Mouse (Mus musculus) left cerebral cortex, adult 9 months (tissue): ENCODE data around the gene Adgrf1.

Experiments used
- DNase-seq, 2 experiments: peaks; one replicate each; pipeline ENCODE4 v3.0.0; 2022; ENCODE audit warnings: low spot score in 2 of 2

Gene Adgrf1

DNA sequence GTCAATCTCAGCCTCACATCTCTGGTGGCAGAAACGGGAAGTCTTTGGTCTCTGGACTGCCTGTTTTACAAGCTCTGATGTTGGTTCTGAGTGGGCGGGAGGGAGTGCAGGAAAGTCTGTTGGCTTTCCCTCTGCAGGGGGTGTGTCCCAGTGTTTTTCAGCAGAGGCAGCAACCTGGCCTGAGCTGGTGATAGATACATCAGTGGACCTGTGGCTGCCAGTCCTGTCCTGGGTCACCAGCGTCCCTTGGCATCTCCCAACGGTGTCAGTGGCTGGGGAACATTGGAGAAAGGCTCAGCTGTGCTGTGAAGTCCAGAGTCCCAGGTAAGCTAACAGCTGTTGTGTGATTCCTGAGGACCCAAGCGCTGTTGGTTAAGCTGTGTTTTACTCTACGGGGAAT, at the start of gene Adgrf1:
TSS of gene Adgrf1 (plus strand) at position 169 of the 400 bp plus-strand sequence.
- DNase-seq, result no peak

DNA sequence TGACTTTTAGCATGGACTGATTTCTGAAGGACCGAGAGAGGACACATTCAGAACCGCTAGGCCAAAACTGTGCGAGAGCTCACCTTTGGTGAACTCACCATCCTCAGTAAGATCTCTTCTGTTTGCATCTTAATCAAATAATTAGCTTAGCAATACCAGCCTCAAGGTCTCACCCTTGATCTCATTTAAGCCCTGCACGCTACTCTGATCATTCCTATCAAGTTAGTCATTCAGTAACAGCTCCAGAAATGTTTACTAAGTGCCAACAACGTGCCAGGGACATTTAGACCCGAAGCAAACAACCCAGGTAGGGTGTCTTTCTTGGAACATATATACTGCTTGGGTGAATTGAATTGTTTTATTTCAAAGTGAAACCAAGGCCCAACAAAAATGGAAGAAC, 44.0 kb upstream of the Adgrf1 start:
- no peak for DNase-seq

DNA sequence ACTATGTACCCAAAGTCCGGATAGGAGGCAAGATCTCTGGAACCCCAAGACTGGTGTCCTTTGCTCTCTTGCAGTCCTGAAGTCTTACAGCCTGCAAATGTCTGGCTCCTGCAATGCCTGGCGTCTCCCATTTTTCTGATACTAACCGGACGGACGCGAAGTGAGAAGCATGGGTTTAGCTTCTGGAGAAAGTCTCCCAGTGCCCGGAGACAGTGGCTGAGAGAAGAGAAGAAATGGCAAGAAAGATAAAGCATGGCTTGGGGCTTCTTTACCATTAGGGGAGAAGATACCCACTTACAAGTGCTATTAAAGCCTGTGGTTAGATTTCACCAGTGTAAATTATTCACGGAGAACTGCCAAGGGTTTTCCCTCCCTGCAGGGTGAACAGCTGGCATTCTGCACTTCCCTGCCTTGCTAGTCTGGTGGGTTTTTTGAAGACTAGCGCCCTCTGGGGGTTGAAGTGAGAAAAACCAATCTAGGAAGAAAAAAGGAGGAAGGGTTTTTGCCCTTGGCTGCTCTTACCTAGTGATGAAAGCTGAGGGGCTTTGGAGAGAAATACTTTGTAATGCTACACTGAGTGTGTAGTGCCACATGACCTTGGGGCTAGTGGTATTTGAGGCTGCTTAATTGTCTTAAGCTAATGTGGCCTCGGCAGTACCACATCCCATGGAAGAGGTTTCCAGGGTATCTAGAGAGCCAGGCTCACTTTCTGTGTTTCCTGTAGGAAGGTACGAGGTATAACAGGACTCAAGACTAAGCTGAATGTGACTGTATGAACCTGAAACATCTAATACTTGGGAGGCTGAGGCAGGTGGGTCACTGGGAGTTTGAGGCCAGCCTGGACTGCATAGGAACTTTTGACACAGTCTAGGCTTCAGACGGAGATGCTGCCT, 40.3 kb upstream of the Adgrf1 start:
- peak; percentile 42 to 78 for DNase-seq

DNA sequence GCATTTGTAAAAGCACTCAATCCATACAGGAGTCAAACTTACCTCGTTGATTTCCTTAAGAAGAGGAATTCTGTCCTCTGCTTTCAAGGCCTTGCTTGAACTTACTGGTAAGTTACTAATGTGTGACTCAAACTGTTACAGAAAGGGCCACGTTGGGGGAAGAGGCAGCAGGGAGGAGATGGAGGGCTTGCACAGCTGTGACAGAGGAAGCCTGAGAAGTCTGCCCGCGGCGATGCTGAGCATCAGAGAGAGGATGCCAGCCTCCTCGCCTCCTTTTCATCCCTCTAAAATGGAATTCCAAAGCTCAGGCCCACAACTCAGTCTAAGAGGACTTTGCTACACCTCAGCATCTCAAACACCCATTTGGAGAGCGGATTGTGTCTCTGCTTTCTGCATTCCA, 39.3 kb upstream of the Adgrf1 start:
- no peak for DNase-seq

DNA sequence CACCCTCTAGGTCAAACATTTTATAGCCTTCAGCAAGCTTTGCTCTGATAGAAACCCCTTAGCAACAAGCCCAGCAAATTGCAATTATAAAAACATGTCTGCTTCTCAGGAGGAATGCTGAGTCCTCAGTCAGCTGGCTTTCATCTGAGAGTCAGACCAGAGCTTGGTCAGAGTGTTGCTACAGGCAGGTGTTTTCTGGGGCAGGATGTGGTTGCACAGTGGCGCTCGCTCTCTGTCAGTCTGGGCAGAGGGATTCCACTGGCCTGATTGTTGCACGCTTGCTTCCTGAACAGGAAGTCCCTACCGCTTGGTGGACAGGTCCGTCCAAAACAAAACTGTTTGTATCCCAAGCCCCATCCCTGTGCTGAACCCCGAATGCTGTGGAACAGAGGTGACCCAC, 37.4 kb upstream of the Adgrf1 start:
- DNase-seq, result no peak

DNA sequence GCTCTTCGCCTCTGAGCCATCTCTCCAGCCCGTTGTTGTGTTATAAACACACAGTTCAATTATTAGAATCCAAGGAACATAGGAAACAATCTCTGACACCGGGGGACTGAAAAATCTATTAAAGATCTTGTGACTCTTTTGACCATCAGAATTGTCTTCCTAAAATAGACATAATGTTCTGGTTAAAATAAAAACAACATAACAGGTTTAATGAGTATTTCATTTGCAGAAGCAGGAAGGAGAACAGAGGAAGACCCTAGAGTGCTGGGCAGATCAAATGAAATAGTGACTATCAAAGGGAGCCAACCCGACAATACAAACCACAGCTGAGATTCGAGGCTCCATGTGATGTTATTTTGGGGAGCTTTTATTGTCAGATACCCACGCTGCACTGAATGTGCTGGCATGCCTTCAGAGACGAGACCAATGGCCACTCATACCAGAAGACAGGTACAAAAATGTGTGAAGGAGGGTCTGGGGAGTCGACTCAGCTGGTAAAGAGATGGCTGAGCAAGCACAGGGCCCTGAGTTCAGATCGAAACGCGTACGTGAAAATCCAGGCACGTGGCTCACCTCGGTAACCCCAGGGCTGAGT, 33.4 kb upstream of the Adgrf1 start:
- DNase-seq, result no peak

DNA sequence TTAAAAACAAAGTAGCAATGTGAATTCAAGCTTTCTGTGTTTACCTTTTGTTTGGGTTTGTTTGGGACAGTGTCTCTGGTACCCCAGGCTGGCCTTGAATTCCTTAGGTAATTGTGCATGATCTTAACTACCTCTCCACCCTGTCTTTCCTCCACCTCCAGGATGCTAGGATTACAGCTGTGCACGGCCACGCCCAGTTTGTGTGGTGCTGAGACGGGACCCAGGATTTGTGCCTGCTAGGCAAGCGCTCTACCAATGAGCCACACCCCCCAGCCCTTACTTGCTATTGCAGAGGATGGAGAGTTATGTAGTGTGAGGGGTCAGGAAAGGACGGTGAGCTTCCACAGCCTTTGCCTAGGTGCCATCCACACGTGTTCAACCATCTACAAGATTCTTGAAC, 31.1 kb upstream of the Adgrf1 start:
- no peak for DNase-seq

DNA sequence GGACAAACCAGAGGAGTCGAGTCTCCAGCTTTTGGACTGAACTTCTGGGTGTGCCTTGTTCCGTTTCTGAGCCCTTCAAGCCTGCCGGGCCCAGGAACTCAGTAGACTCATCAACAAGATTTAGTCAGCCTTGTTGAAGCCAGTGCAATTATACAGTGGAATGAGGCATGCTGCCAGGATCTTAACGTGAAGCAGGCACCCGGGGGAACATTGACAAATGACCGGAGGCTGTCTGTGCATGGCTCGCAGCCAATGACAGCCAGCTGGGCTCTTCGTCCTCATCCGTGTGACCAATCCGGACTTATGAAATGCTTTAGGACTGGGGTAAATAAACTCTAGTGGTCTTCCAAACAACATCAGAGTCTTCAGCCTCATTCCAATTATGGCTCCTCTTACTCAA, 29.0 kb upstream of the Adgrf1 start:
- peak in 1 of 2 experiments; percentile 25 for DNase-seq

DNA sequence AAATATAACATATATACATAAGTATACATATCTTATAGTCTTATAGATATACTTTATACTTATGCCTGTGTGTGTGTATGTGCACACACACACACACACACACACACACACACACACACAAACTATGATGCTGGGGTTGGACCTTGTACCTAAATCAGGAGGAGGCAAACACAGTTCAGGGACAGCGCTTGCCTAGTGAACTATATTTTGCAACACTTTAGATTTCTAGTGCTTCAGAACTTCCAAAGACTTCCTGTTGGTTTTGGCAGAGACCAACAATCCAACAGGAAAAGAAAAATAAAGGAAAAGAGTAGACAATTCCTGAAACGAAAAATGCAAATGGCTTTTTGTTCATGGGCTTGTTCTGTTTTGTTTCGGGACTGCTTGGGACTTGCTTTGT, 27.5 kb upstream of the Adgrf1 start:
- no peak for DNase-seq

DNA sequence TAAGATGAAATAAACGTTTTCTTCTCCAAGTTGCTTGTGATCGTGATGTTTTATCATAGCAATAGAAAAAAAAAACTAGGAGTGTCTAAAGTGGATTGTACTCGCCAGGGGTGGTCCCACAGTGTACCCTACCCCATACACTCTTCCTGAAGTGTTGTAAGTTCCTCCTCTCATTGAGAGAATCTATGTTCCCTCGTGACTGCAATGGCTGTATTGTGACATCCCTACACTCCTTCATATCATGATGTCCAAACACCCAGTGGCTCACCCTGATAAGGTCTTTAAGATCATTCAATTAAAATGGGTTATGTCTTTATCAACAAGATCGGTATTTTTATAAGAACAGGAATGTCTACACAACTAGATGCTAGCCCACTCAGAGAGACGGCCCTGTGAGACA, 24.8 kb upstream of the Adgrf1 start:
- no peak for DNase-seq

DNA sequence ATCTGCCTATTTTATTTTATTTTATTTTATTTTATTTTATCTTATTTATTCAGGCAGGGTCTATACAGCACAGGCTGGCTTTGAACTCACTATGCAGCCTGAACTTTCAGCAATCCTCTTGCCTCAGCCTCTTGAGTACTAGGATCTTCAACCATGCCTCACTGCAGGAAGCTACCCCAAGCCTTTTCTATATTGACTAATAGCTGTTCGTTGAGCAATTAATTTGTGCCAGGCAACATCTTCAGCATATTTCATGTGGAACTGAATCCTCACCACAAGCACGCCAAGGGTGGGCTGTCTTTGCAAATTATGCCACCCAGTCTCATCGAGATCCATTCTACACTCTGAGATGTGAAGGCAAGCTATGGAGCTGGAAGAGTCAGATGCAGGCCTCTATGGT, 22.9 kb upstream of the Adgrf1 start:
- DNase-seq, result no peak

DNA sequence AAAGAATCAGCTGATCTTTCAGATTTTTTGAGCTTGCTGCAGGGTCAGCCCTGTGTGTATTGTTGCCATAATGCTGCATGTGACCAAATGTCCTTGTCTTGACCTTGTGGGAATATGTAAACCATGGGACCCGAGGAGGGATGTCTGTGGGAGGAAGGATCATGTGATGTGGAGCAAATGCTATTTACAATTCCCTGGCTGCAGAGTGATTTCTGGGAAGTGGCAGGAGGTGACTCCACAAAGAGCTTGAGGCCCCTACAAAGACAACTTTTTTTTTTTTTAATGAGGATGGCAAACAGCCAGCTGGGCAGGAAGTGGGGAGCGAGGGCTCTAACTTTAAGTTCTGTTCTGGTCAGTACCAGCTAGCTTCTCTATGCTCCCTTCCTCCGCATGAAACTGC, 20.5 kb upstream of the Adgrf1 start:
- DNase-seq, result no peak

DNA sequence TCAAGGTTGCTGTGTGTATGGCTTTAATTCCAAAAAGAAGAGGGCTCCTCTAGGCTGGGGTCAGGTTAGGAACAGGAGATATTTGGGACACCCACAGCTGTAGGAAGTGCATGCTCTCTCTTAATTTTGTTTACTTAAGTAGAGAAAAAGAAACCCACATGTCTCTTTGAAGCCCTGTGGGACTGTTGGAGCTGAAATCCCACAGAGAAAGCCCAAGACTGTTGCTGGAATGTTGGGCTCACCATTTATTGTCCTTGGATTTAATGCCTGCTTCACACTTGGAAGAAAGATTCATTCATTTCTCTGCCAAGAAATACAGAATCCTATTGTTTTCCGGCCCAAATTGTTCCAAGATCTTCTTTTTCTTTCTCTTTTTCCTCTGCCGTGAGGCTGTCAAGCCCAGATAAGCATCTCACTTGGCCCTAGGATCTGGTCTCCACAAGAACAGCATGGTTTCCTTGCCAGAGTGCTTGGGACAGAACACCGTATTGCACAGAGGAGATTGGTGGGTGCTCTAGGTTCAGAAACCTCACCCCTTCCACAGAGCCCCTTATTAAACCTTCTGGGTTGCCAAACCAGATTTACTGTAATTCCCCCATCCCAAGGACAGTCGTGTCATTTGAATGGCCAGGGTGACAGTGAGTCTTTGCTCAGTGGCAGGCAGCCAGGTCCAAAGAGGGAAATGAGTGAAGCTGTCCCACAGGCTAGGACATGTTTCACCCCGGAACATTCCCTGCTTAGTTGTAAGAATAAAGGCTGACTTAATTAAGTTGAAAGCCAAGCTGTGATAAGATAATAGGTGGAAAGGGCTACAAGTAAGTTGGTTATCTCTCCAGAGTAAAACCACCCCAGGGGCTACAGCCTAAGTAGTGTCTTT, 18.6 kb upstream of the Adgrf1 start:
- no peak for DNase-seq

DNA sequence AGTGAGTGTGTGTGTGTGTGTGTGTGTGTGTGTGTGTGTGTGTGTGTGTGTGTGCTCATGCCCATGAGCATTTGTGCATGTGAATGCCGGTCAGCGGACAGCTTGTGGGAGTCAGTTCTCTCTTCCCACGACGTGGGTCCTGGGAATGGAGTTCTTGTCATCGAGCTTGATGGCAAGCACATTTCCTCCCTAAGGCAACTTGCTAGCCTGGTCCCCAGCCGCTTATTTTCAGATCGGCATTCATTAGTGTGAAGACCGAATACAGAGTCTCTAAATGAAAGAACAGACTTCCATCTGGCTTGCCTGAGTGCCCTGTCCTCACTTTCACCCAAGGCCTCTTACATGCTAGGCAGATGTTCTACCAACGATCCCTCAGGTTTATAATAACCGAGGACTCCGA, 17.3 kb upstream of the Adgrf1 start:
- no peak for DNase-seq

DNA sequence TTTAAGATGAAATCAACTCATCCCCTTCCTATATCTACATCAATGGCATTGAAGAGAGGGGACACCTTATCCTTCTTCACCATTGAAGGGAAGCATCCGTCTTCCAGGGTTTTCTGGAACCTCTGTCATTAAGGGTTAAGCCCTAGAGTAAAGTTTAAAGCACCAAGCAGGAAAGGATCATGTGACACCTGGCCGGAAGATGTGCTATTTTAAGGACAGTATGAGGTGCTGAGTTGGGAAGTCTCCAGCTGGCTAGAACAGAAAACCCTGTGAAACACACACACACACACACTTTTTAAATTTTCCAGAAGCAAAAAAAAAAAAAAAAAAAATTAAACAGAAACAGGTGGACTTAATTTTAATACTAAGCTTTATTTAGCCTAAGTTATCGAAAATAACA, 15.9 kb upstream of the Adgrf1 start:
- no peak for DNase-seq

DNA sequence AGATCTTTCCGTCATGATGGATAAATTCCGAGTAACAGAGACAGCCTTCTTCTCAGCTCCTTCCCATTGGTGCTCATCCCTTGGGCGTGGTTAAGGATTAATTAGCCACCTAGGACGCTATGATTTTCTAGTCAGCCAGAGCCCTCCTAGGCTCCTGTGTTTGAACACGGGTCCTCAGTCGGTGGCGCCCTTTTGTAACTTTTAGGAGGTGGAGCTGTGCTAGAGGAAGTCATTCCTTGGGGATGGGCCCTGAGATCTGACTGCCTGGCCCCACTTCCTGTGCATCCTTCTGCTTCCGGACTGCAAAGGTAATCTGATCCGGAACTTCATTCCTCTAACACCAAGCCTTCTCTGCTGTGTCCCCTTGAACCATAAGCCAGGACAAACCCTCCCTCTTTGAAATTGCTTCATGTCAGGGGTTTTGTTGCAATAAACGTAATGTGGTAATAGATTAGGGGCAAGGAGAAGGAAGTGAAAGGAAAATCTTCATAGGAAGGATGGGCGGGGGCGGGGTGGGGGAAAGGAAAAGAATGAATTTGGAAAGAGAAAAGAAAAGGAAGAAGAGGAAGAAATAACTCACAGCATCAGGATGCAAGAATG, 13.5 kb upstream of the Adgrf1 start:
- DNase-seq, result no peak

DNA sequence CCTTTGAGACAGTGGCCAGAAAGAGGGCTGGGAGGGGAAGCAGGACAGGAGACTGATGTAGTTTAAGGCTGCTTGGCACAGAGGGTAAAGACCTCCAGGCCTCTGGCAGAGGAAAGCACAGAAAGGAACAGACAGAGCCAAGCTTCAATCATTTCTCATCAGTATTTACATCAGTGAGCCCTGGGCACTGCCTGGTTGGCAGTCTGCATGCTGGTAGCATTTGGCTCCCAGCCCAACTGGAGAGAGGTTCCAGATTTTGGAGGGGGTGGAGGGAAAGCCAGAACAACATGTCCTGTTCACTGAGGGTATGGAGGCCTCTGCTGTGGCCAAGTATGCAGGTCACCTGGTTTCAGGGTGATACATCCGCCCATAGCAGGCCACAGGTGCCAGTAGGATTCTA, 12.4 kb upstream of the Adgrf1 start:
- DNase-seq, result no peak

DNA sequence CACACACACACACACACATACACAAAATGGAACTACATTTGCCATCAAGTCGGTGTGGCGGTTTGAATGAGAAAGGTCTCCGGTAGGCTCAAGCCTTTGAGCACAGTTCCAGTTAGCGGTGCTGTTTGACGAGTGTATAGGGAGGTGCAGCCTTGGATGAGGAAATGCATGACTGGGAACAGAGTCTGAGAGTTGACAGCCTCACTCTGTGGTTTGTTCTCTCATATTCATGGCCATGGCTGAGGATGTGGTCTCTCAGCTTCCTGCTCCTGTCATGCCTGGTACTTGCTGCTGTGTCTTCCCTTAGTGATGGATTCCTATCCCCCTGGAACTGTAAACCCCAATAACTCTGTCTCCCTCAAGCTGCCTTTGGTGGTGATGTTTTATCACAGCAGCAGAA, 8.2 kb upstream of the Adgrf1 start:
- DNase-seq, result no peak

DNA sequence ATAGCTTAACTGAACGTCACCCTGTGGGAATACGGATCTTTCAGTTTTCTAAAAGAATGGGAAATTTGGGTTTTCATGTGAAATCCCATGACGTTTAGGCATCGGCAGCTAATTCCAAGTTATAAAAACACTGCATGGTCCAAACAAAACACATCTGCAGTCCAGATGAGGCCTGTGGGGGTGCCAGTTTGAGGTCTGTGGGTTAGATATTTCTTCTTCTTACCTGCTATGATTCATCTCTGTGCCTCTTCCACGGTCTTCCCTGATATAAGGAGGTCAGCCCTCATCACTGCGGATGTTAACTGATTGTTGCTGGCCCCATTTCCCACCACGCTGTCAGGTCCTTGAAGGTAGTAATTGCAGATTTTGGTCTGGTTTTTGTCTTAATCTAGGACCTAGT, 5.4 kb upstream of the Adgrf1 start:
- no peak for DNase-seq

DNA sequence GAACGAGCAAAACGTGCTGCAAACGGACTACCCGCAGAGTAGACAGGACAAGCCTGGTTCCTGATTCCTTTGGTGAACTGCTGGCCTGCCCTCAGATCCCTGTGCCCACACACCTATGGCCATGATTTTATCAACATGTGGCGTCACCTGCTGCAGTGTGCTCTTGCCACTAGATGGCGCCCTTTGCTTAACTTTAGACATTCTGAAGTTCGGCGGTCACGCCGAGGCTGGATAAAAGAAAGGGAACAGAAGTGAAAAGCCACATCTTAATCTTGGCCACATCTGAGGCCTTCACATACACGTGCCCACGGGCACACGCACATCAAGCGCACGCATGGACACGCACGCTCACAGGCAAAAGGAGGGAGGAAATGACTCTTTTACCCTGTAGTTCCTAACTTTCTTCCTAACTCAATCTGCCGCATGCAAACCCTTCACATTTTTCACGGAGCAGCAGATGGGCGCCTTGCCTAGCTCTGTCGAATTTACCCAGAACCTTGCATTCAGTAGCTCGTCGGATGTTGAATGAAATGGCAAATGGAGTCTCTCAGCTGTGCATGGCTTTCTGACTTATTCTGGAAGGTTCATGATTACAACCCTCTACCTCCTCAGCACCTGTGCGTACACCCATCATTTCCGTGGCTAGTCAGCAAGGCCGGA, 4.8 kb upstream of the Adgrf1 start:
- peak in 1 of 2 experiments; percentile 79 for DNase-seq

DNA sequence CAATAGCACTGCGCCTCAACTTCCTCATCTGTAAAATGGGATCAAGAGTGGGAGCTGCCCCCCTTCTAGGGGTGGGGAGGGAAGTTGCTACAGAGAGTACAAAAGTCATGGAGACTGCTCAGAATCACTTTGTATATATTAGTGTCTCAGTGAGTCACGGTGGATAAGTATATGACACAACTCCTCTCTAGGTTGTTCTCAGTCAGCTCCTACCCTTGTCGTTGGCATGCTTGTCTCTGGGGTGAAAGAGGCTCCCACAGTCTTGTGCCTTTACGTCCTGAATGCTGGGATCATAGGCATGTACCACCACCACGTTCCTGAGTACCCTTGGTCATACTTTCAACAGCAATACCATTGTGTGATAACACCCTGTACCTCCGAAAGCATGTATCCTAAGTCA, 4.2 kb upstream of the Adgrf1 start:
- DNase-seq, result no peak

DNA sequence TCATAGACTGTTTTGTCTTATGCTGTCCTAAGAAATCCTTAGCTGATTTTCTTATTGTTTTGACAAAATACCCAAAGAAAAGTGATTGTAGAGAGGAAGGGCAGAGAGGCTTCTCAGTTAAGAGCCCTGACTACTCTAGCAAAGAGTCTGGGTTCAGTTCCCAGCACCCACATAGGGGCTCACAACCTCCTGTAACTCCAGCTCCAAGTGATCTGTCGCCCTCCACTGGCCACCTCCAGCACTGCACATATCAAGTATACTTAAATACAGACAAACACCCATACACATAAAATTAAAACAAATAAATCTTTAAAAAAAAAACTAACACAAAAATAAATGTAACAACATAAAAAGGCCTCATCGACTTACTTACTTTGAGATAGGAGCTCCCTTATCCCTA, 3.5 kb upstream of the Adgrf1 start:
- no peak for DNase-seq
